Mouse (Mus musculus) midbrain, postnatal 0 days (tissue): ENCODE results near the gene Tns1. TPM values are rescaled to one million over a fixed set of nuclear protein-coding genes. Genes with fewer than 3 reads are reported as not detected.

Source experiments
- ATAC-seq: fragments of 200-750 bp; cut with Nextera tagmentation; 2 replicates; pipeline ENCODE4 v1.8.0; 2017; ENCODE audit warnings: moderate number of reproducible peaks, mild to moderate bottlenecking, moderate TSS enrichment, moderate library complexity; ENCODE audit not compliant: low FRiP score
- DNase-seq: peaks from one replicate; pipeline ENCODE4 v3.0.0-alpha.2; 2015; ENCODE audit warnings: low spot score
- H3K27ac ChIP-seq: fragments of 300-500 bp; sonication (generic); 2 replicates; pipeline ENCODE4 v1.5.1; 2014; ENCODE audit warnings: low read depth, mild to moderate bottlenecking, low read length, mixed read lengths
- H3K27me3 ChIP-seq: fragments of 300-500 bp; sonication (generic); 2 replicates; pipeline ENCODE4 v1.6.1; 2014; ENCODE audit warnings: low read length, control low read depth, mixed read lengths; ENCODE audit not compliant: insufficient read depth
- H3K36me3 ChIP-seq: fragments of 300-500 bp; sonication (generic); 2 replicates; pipeline ENCODE4 v1.6.1; 2014; ENCODE audit warnings: low read length, control low read depth, mixed read lengths; ENCODE audit not compliant: insufficient read depth
- H3K4me1 ChIP-seq: fragments of 300-500 bp; sonication (generic); 2 replicates; pipeline ENCODE4 v1.6.1; 2014; ENCODE audit warnings: mild to moderate bottlenecking, control low read depth, antibody characterized with exemption, low read length, mixed read lengths; ENCODE audit not compliant: insufficient read depth
- H3K4me2 ChIP-seq: fragments of 300-500 bp; sonication (generic); 2 replicates; pipeline ENCODE4 v1.6.1; 2014; ENCODE audit warnings: low read depth, mild to moderate bottlenecking, low read length, mixed read lengths; ENCODE audit not compliant: poor library complexity, severe bottlenecking
- H3K4me3 ChIP-seq: fragments of 300-500 bp; sonication (generic); 2 replicates; pipeline ENCODE4 v1.5.1; 2014; ENCODE audit warnings: low read depth, mild to moderate bottlenecking, low read length, moderate library complexity
- H3K9ac ChIP-seq: fragments of 300-500 bp; sonication (generic); replicated peaks from 2 replicates; pipeline ENCODE4 v1.6.1; 2014; ENCODE audit warnings: mild to moderate bottlenecking, low read length, moderate library complexity, mixed read lengths; ENCODE audit not compliant: poor library complexity, severe bottlenecking
- H3K9me3 ChIP-seq: fragments of 300-500 bp; sonication (generic); 2 replicates; pipeline ENCODE4 v1.6.1; 2016; ENCODE audit warnings: low read length, control low read depth
- CTCF ChIP-seq: IDR thresholded peaks from 2 replicates; pipeline ENCODE4 v1.5.1; 2016; ENCODE audit warnings: antibody characterized with exemption, mild to moderate bottlenecking
- WGBS: fragments of 180-500 bp; shearing (Covaris S2); extraction: QIAGEN DNeasy Blood & Tissue Kit; methylation state at CpG from one replicate; pipeline ENCODE4 v1.1.7; 2014; 5-methylcytosine and 5-hydroxymethylcytosine counted together
- polyA plus RNA-seq: library from polyadenylated mRNA; unstranded; fragments of >200 nt; fragmentation: Nextera tagmentation; extraction: Ambion mirVana; gene quantifications from 2 replicates; pipeline ENCODE4 v1.2.1, GENCODE M21; 2015
- total RNA-seq: library from RNA; depleted of rRNA; stranded (reverse); fragments of >200 nt; gene quantifications from 2 replicates; pipeline ENCODE4 v1.2.3, GENCODE M21; 2014

Gene Tns1
- total and polyA plus RNA-seq, 2 experiments from 2014 or later, result 9.8 to 31.5 TPM

DNA sequence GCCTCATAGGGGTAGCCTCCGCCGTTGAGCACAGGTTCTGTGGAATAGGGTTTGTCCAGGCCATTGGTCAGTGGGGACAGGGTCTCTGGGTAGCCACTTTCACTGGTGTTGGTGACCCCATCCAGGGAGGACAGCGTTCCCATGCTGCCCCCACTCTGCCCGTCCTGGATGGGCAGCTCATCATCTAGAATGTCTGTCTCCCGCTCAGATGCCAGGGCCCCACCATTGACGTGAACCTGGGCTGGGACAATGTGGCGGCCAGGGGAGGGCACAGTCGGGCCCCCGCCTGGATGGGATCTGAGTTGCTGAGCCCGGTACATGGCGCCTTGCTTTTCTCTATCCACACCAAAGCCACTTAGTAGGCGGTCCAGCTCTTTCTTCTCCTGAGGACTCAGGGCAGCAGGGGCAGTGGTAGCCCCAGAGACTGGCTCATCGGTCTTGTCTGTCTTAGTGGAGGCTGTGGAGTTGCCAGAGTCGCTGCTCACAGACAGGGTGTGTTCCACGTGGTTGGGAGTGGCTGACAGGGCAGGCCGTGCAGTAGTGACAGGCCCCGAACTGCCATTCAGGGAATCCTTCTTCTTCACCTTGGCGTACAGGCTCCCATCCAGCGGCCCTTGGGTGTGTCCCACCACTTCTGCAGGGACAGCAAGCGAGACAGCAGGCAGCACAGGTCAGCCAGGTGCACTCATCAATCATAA lies 170.8 kb downstream of the Tns1 start:
- DNase-seq, result no peak
- 93% methylated on average over 20 of the region's 20 CpGs for WGBS
- H3K4me3 ChIP-seq, result no peak overlapping the region
- H3K4me1 ChIP-seq, result no peaks in the 10 kb centered on the region
- no peaks in the 10 kb centered on the region for H3K36me3 ChIP-seq
- no peaks in the 10 kb centered on the region for H3K9me3 ChIP-seq
- no peak for TF ChIP-seq CTCF
- ATAC-seq, result no peak
- H3K9ac ChIP-seq, result no peak overlapping the region
- no peaks in the 10 kb centered on the region for H3K27me3 ChIP-seq
- no peak overlapping the region for H3K4me2 ChIP-seq
- H3K27ac ChIP-seq, result no peak overlapping the region

DNA sequence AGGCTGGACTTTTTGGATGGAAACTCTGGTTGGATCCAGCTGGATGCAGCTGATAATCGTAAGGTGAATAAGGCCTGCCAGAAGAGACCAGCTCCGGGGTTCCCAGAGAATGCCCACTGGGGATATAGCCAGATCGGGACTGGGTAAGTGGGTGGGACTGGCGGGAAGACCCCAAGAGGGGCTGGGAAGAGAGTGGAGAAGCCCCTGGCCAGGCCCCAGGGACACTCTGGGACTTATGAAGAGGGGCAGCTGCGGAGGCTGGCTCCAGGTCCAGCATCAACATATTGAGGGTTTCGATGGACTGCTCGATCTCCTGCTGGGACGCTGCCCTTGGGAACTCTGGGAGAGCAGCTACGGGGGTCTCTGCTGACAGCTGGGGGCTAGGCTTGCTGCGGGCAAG lies 171.7 kb downstream of the Tns1 start:
- TF ChIP-seq CTCF, result no peak
- Histone ChIP-seq H3K27me3 (no peaks in the 10 kb centered on the region), H3K4me1 (no peaks in the 10 kb centered on the region), H3K9me3 (no peaks in the 10 kb centered on the region), H3K4me3 (no peak overlapping the region), H3K4me2 (no peak overlapping the region), H3K27ac (no peak overlapping the region), H3K36me3 (no peaks in the 10 kb centered on the region), H3K9ac (no peak overlapping the region)
- ATAC-seq, result no peak
- 77% methylated on average over 9 of the region's 10 CpGs for WGBS
- DNase-seq, result no peak

DNA sequence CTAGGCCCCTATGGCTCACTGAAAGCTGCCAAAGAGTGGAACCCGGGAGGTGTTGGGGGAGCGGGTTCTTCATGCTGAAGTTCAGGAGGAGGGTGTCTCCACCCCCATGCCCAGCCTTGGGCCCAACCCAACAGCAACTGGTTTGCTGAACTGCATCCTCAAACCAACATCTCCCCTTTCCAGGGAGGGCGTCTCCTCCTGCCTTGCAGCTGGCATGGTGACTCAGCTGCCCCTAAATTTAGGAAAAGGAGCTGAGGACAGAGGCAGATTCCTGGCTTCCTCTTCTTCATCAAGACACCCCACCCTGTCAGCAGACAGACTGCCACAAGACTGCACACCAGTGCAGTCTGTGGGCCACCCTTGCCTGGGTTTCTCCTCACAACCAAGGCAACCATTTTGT lies 173.1 kb downstream of the Tns1 start:
- no peaks in the 10 kb centered on the region for H3K27me3 ChIP-seq
- no peak for TF ChIP-seq CTCF
- H3K4me3 ChIP-seq, result no peak overlapping the region
- DNase-seq (no peak), ATAC-seq (no peak)
- no peaks in the 10 kb centered on the region for H3K36me3 ChIP-seq
- no peaks in the 10 kb centered on the region for H3K4me1 ChIP-seq
- no peak overlapping the region for H3K9ac ChIP-seq
- H3K27ac ChIP-seq, result no peak overlapping the region
- H3K4me2 ChIP-seq, result no peak overlapping the region
- 91% methylated on average over 3 of the region's 3 CpGs for WGBS
- H3K9me3 ChIP-seq, result no peaks in the 10 kb centered on the region

DNA sequence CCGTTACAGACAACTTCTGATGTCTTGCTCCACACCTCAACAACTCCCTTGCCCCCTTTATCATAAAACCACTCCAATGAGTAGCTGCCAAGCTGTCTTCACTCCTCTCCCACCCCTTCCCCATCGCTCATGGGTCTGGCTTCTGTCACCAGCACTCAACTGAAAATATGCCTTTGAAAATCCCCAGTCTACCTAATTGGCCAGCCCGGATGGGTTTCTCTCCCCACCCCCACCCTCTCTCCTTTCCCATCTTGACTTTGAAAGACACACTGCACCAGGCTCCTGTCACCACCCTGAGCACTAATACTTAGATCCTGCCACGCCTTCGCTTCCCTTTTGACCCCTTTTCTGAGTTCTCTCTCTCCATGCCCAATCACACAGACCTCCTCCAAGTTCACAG lies 175.5 kb downstream of the Tns1 start:
- H3K27ac ChIP-seq, result no peak overlapping the region
- no peak for DNase-seq
- H3K4me3 ChIP-seq, result no peak overlapping the region
- H3K9me3 ChIP-seq, result no peaks in the 10 kb centered on the region
- 86% methylated on average over 5 of the region's 5 CpGs for WGBS
- no peaks in the 10 kb centered on the region for H3K36me3 ChIP-seq
- TF ChIP-seq CTCF, result no peak
- H3K27me3 ChIP-seq, result no peaks in the 10 kb centered on the region
- H3K9ac ChIP-seq, result no peak overlapping the region
- H3K4me2 ChIP-seq, result no peak overlapping the region
- no peaks in the 10 kb centered on the region for H3K4me1 ChIP-seq
- no peak for ATAC-seq

DNA sequence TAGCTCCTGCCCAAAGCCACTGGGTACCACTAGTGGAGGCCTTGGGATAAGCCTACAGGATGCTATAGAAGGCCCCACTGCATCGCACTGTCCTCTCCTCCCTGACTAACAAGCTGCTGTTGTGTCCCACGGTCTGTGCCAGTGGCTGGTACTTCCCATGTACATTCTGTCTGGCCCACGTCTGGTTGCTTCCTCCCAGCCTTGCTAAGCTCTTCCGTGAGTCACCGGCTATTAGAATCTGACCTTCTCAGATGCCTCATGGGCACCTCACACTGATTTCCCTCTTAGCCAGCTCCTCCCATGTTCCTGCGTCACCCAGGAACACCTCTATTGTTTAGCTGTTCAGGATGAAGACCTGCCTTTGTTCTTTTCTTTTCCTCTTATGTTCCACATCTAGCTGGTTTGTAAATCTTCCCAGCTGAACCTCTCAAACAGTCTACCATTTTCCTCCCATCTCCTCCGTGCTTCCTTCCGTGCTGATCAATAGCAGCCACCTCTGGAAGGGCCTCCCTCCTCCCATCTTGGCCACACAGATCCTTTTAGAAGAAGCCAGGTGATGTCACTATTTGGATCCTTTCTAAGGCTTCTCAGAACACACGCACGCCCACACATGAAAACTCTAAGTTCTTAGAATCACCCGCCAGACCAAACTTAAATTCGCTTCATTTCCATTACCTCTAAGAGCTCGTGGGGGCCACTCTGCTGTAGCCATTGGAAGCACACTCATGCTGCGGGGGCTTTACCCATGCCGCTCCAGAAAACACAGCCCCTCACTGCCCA lies 176.5 kb downstream of the Tns1 start:
- Histone ChIP-seq H3K9ac (no peak overlapping the region), H3K4me1 (no peaks in the 10 kb centered on the region), H3K27ac (no peak overlapping the region), H3K9me3 (no peaks in the 10 kb centered on the region), H3K27me3 (no peaks in the 10 kb centered on the region), H3K36me3 (no peaks in the 10 kb centered on the region), H3K4me3 (no peak overlapping the region), H3K4me2 (no peak overlapping the region)
- 77% methylated on average over 15 of the region's 15 CpGs for WGBS
- ATAC-seq (no peak), DNase-seq (no peak)
- no peak for TF ChIP-seq CTCF

DNA sequence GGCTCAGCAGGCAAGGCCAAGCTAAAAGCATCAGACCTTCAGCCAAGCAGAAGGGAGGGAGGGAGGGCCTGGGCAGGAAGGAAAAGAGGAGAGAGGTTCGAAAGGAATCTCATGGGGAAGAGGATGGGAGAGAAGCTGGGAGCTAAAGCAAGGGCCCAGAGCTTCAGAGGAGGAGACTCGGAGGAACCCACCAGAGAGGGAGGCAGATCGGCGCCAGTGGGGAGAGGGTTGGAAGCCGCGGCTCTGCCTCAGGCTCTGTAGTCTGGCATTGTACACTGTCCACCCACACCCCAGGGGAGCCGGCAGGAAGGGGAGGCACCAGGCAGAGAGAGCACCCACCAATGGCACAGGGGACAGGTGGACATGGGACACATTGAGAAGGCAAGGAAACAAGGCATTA lies 177.5 kb downstream of the Tns1 start:
- WGBS, result 79% methylated on average over 7 of the region's 7 CpGs
- Histone ChIP-seq H3K9ac (no peak overlapping the region), H3K27ac (no peak overlapping the region), H3K9me3 (no peaks in the 10 kb centered on the region), H3K4me2 (no peak overlapping the region), H3K4me1 (peaks cover 4% of the 10 kb centered on the region; the same call in 1 of the 2 replicates), H3K4me3 (no peak overlapping the region), H3K27me3 (no peaks in the 10 kb centered on the region), H3K36me3 (no peaks in the 10 kb centered on the region)
- DNase-seq (no peak), ATAC-seq (no peak)
- TF ChIP-seq CTCF, result no peak
